Mouse (Mus musculus) liver, adult 2 months (tissue): ENCODE data around the gene Nmu. TPM values are rescaled to one million over a fixed set of nuclear protein-coding genes. Genes with fewer than 3 reads are reported as not detected.

ENCODE experiments used
- DNase-seq: peaks from one replicate; pipeline ENCODE4 v3.0.0-alpha.2; 2011; ENCODE audit warnings: low read depth, low spot score; ENCODE audit errors: extremely low read depth
- H3K27ac ChIP-seq: fragments of 200-500 bp; replicated peaks from 2 replicates; pipeline ENCODE4 v1.5.1; 2012; ENCODE audit warnings: low read depth, mild to moderate bottlenecking, control low read depth, inconsistent platforms, low read length; ENCODE audit not compliant: insufficient read depth
- H3K27me3 ChIP-seq: fragments of 200-500 bp; 2 replicates; pipeline ENCODE4 v1.6.1; 2012; ENCODE audit warnings: mild to moderate bottlenecking, moderate library complexity, low read length, inconsistent platforms; ENCODE audit not compliant: control insufficient read depth, insufficient read depth
- H3K36me3 ChIP-seq: fragments of 200-500 bp; 2 replicates; pipeline ENCODE4 v1.6.1; 2012; ENCODE audit warnings: low read length, inconsistent platforms; ENCODE audit not compliant: control insufficient read depth, insufficient read depth
- H3K4me1 ChIP-seq: fragments of 200-500 bp; 2 replicates; pipeline ENCODE4 v1.6.1; 2011; ENCODE audit warnings: low read length; ENCODE audit not compliant: control insufficient read depth, insufficient read depth
- H3K4me3 ChIP-seq: fragments of 200-500 bp; 2 replicates; pipeline ENCODE4 v1.5.1; 2011; ENCODE audit warnings: low read depth, mild to moderate bottlenecking, control low read depth, low read length, moderate library complexity; ENCODE audit not compliant: insufficient read depth
- H3K79me2 ChIP-seq: fragments of 200-500 bp; 2 replicates; pipeline ENCODE4 v1.6.1; 2012; ENCODE audit warnings: inconsistent platforms, mild to moderate bottlenecking, low read length, moderate library complexity; ENCODE audit not compliant: control insufficient read depth, insufficient read depth
- H3K9ac ChIP-seq: fragments of 200-500 bp; 2 replicates; pipeline ENCODE4 v1.6.1; 2012; ENCODE audit warnings: low read depth, mild to moderate bottlenecking, control low read depth, inconsistent platforms, low read length
- CTCF ChIP-seq: fragments of 200-500 bp; IDR thresholded peaks from 2 replicates; pipeline ENCODE4 v1.5.1; 2011; ENCODE audit warnings: low read depth, low read length, control low read depth
- POLR2A ChIP-seq: fragments of 200-500 bp; IDR thresholded peaks from 2 replicates; pipeline ENCODE4 v1.6.1; 2011; ENCODE audit warnings: low read length, control low read depth; ENCODE audit not compliant: insufficient read depth; ENCODE audit errors: extremely low read depth
- WGBS: fragments of 180-500 bp; shearing (Covaris S2); methylation state at CpG from one replicate; pipeline ENCODE4 v1.1.7; 2018; 5-methylcytosine and 5-hydroxymethylcytosine counted together
- polyA plus RNA-seq: library from polyadenylated mRNA; depleted of rRNA; stranded (reverse); fragments of >200 nt; gene quantifications from 2 replicates; pipeline ENCODE4 v1.2.3, GENCODE M21; 2012; rRNA removed
- total RNA-seq: library from RNA; depleted of rRNA; stranded (reverse); fragments of >200 nt; gene quantifications from 2 replicates; pipeline ENCODE4 v1.2.3, GENCODE M21; 2014; rRNA removed

Nmu gene
- total RNA-seq: not detected in 2 replicates
- polyA plus RNA-seq: not detected in 2 replicates

GRCm38 (mm10) chr5:76363453-76364104 is at the start of gene Nmu:
TSS of gene Nmu (minus strand) at chr5:76363788.
- 6% methylated on average over 35 of the region's 35 CpGs for WGBS
- Histone ChIP-seq H3K27me3 (peaks cover 5% of the 10 kb centered on the region; the same call in 1 of the 2 replicates), H3K36me3 (no peaks in the 10 kb centered on the region), H3K27ac (no peak within 1 kb of the TSS), H3K79me2 (no peaks in the 10 kb centered on the region), H3K4me3 (no peak within 1 kb of the TSS), H3K4me1 (no peaks in the 10 kb centered on the region), H3K9ac (no peak within 1 kb of the TSS)
- DNase-seq: no peak
- TF ChIP-seq CTCF (no peak), POLR2A (no peak)

DNA sequence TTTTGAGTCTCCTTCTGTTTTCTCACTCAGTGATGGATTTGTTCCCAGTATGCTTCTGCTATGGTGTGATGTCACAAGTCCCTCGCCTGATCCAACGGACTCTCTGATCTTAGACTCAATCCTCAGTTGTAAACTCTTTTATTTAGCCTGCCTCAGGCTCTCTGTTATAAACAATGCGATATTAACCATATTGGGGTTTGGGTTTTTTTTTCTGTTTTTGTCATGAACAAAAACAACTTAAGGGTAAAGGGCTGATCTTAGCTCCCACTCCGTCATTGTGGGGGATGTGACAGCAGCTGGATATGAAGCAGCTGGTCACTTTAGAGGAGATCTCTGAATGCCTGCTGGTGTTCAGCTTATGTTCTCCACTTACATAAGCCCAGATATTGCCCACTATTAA is 48.1 kb upstream of the Nmu start:
- 85% methylated on average over 4 of the region's 4 CpGs for WGBS
- H3K27me3 ChIP-seq: no peaks in the 10 kb centered on the region; the same call in 1 of the 2 replicates
- no peak overlapping the region for H3K27ac ChIP-seq
- H3K4me1 ChIP-seq: no peaks in the 10 kb centered on the region
- no peak overlapping the region for H3K9ac ChIP-seq
- H3K79me2 ChIP-seq: no peaks in the 10 kb centered on the region
- H3K36me3 ChIP-seq: no peaks in the 10 kb centered on the region
- no peak for DNase-seq
- TF ChIP-seq CTCF (no peak), POLR2A (no peak)
- H3K4me3 ChIP-seq: no peak overlapping the region

DNA sequence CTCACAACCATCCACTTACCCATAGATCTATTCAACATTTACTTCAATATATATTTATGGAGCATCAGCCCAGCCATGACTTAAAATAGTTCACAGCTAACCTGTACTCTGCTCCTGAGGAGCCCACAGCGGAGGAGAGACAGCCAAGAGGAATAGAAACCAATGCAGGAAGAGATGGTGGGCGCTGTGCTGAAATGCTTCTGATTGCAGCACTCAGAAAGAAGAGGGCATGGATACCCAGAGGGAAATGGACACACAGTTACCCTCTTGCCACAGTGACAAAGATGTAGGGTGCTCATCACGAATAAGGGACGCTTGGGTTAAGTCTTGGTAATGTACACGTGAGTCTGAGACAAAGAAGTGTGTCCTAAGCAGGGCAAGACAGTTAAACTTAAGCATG is 30.8 kb upstream of the Nmu start:
- WGBS: 88% methylated on average over 5 of the region's 5 CpGs
- H3K9ac ChIP-seq: no peak overlapping the region
- no peak overlapping the region for H3K27ac ChIP-seq
- no peaks in the 10 kb centered on the region for H3K27me3 ChIP-seq
- no peak overlapping the region for H3K4me3 ChIP-seq
- DNase-seq: no peak
- no peaks in the 10 kb centered on the region for H3K36me3 ChIP-seq
- no peak for TF ChIP-seq POLR2A
- no peak for TF ChIP-seq CTCF
- H3K79me2 ChIP-seq: no peaks in the 10 kb centered on the region
- H3K4me1 ChIP-seq: no peaks in the 10 kb centered on the region

- WGBS: 89% methylated on average over 10 of the region's 10 CpGs
- DNase-seq: no peak
- Histone ChIP-seq H3K9ac (no peak overlapping the region), H3K4me3 (no peak overlapping the region), H3K36me3 (no peaks in the 10 kb centered on the region), H3K27me3 (no peaks in the 10 kb centered on the region), H3K4me1 (no peaks in the 10 kb centered on the region), H3K27ac (no peak overlapping the region), H3K79me2 (no peaks in the 10 kb centered on the region)
- TF ChIP-seq CTCF (no peak), POLR2A (no peak)
Observed at GRCm38 (mm10) chr5:76389041-76389795, 25.6 kb upstream of the Nmu start.

DNA sequence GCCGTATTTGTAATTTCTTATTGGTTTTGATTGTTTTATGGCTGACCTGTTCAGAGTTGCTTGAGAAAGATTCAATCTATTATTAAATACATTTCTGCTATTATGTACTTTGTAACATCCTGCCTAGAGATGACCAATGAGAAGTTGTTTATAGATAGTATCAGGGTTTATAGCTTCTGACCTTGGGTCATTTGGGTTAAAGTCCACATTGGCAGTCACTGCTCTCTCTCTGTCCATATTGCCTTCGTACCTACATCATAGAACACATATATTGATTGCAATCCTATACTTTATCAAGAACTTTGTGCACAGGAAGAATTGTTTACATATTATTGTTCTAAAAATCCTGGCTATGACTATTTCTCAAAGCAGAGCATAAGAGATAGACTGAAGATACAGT is 24.9 kb upstream of the Nmu start:
- no peak overlapping the region for H3K9ac ChIP-seq
- H3K79me2 ChIP-seq: no peaks in the 10 kb centered on the region
- peak; percentile 0 for DNase-seq
- no peak overlapping the region for H3K27ac ChIP-seq
- no peaks in the 10 kb centered on the region for H3K4me1 ChIP-seq
- H3K36me3 ChIP-seq: no peaks in the 10 kb centered on the region
- H3K4me3 ChIP-seq: no peak overlapping the region
- whole genome bisulfite sequencing: 65% methylated on average over 2 of the region's 2 CpGs
- no peaks in the 10 kb centered on the region for H3K27me3 ChIP-seq
- TF ChIP-seq POLR2A (no peak), CTCF (no peak)

DNA sequence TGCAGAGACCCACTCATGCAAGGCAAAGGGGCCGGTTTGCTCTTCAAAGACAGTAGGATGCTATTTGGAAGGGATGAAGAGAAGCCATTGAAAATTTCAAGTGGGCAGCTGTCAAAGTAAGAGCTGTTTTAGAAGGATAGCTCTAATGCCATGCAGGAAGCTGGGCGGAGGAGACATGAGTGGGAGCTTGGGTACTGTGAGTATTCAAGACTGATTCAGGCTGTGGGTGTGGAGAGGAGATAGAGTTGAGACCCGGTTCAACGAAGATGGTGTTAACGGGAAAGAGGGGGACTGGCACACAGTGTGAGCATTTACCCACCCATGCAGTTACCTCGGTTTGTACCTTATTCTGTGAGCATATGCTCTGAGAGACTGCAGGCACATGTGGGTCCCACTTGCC is 20.1 kb upstream of the Nmu start:
- no peak overlapping the region for H3K9ac ChIP-seq
- DNase-seq: no peak
- H3K36me3 ChIP-seq: no peaks in the 10 kb centered on the region
- no peak for TF ChIP-seq POLR2A
- no peak overlapping the region for H3K27ac ChIP-seq
- WGBS: 85% methylated on average over 6 of the region's 6 CpGs
- no peak overlapping the region for H3K4me3 ChIP-seq
- H3K27me3 ChIP-seq: no peaks in the 10 kb centered on the region
- no peaks in the 10 kb centered on the region for H3K4me1 ChIP-seq
- H3K79me2 ChIP-seq: no peaks in the 10 kb centered on the region
